Mouse (Mus musculus): ENCODE results near the gene Slc39a11. TPM values are rescaled to one million over a fixed set of nuclear protein-coding genes. Genes with fewer than 3 reads are reported as not detected.

The Slc39a11 gene
- total and polyA plus RNA-seq, 2 experiments from 2014 or later: 40.4 to 62.5 TPM

GRCm38 (mm10) chr11:113538406-113538917 lies 111.4 kb downstream of the Slc39a11 start:
- WGBS: 97% methylated on average over 4 of the region's 4 CpGs
- no peak for DNase-seq (ENCODE audit: low spot score)
- H3K9ac ChIP-seq (replicated peaks; ENCODE audit: low read length, poor library complexity, severe bottlenecking): no peak overlapping the region
- H3K4me1 ChIP-seq (ENCODE audit: insufficient read depth, low read length): no peaks in the 10 kb centered on the region
- no peaks in the 10 kb centered on the region for H3K36me3 ChIP-seq (ENCODE audit: insufficient read depth, low read length)
- no peak overlapping the region for H3K4me3 ChIP-seq (ENCODE audit: low read depth, low read length)
- TF ChIP-seq CTCF (IDR thresholded peaks at IDR 0.05): no peak
- no peaks in the 10 kb centered on the region for H3K27me3 ChIP-seq (ENCODE audit: insufficient read depth, low read length)
- no peak for ATAC-seq (ENCODE audit: low FRiP score)
- H3K9me3 ChIP-seq (ENCODE audit: low read length): no peaks in the 10 kb centered on the region
- H3K4me2 ChIP-seq (ENCODE audit: low read depth, low read length, poor library complexity, severe bottlenecking): no peak overlapping the region
- H3K27ac ChIP-seq (ENCODE audit: low read depth, low read length): no peak overlapping the region

GRCm38 (mm10) chr11:113537715-113538114 lies 112.2 kb downstream of the Slc39a11 start:
- H3K4me3 ChIP-seq (ENCODE audit: low read depth, low read length): no peak overlapping the region
- no peaks in the 10 kb centered on the region for H3K4me1 ChIP-seq (ENCODE audit: insufficient read depth, low read length)
- no peaks in the 10 kb centered on the region for H3K9me3 ChIP-seq (ENCODE audit: low read length)
- H3K9ac ChIP-seq (replicated peaks; ENCODE audit: low read length, poor library complexity, severe bottlenecking): no peak overlapping the region
- DNase-seq (ENCODE audit: low spot score) (no peak), ATAC-seq (ENCODE audit: low FRiP score) (no peak)
- H3K27me3 ChIP-seq (ENCODE audit: insufficient read depth, low read length): no peaks in the 10 kb centered on the region
- no peak overlapping the region for H3K4me2 ChIP-seq (ENCODE audit: low read depth, low read length, poor library complexity, severe bottlenecking)
- TF ChIP-seq CTCF (IDR thresholded peaks at IDR 0.05): no peak
- no peaks in the 10 kb centered on the region for H3K36me3 ChIP-seq (ENCODE audit: insufficient read depth, low read length)
- no peak overlapping the region for H3K27ac ChIP-seq (ENCODE audit: low read depth, low read length)
- WGBS: 96% methylated on average over 7 of the region's 7 CpGs

- WGBS: 85% methylated on average over 8 of the region's 8 CpGs
- Histone ChIP-seq H3K4me2 (ENCODE audit: low read depth, low read length, poor library complexity, severe bottlenecking) (no peak overlapping the region), H3K9ac (replicated peaks; ENCODE audit: low read length, poor library complexity, severe bottlenecking) (no peak overlapping the region), H3K4me3 (ENCODE audit: low read depth, low read length) (no peak overlapping the region), H3K27me3 (ENCODE audit: insufficient read depth, low read length) (no peaks in the 10 kb centered on the region), H3K27ac (ENCODE audit: low read depth, low read length) (no peak overlapping the region), H3K9me3 (ENCODE audit: low read length) (no peaks in the 10 kb centered on the region), H3K4me1 (ENCODE audit: insufficient read depth, low read length) (no peaks in the 10 kb centered on the region), H3K36me3 (ENCODE audit: insufficient read depth, low read length) (no peaks in the 10 kb centered on the region)
- DNase-seq (ENCODE audit: low spot score) (no peak), ATAC-seq (ENCODE audit: low FRiP score) (no peak)
- TF ChIP-seq CTCF (IDR thresholded peaks at IDR 0.05): no peak
Observed at GRCm38 (mm10) chr11:113537199-113537586, 112.7 kb downstream of the Slc39a11 start.

GRCm38 (mm10) chr11:113536308-113537198 lies 113.3 kb downstream of the Slc39a11 start:
- WGBS: 87% methylated on average over 16 of the region's 16 CpGs
- ATAC-seq (ENCODE audit: low FRiP score): no peak
- Histone ChIP-seq H3K4me1 (ENCODE audit: insufficient read depth, low read length) (no peaks in the 10 kb centered on the region), H3K27me3 (ENCODE audit: insufficient read depth, low read length) (no peaks in the 10 kb centered on the region), H3K27ac (ENCODE audit: low read depth, low read length) (no peak overlapping the region), H3K36me3 (ENCODE audit: insufficient read depth, low read length) (no peaks in the 10 kb centered on the region), H3K4me3 (ENCODE audit: low read depth, low read length) (no peak overlapping the region), H3K4me2 (ENCODE audit: low read depth, low read length, poor library complexity, severe bottlenecking) (no peak overlapping the region), H3K9me3 (ENCODE audit: low read length) (no peaks in the 10 kb centered on the region), H3K9ac (replicated peaks; ENCODE audit: low read length, poor library complexity, severe bottlenecking) (no peak overlapping the region)
- no peak for TF ChIP-seq CTCF (IDR thresholded peaks at IDR 0.05)
- DNase-seq (ENCODE audit: low spot score): no peak

GRCm38 (mm10) chr11:113534341-113534740 lies 115.5 kb downstream of the Slc39a11 start:
- 83% methylated on average over 11 of the region's 11 CpGs for WGBS
- H3K4me3 ChIP-seq (ENCODE audit: low read depth, low read length): no peak overlapping the region
- no peaks in the 10 kb centered on the region for H3K27me3 ChIP-seq (ENCODE audit: insufficient read depth, low read length)
- H3K27ac ChIP-seq (ENCODE audit: low read depth, low read length): no peak overlapping the region
- no peaks in the 10 kb centered on the region for H3K36me3 ChIP-seq (ENCODE audit: insufficient read depth, low read length)
- DNase-seq (ENCODE audit: low spot score): no peak
- no peak overlapping the region for H3K9ac ChIP-seq (replicated peaks; ENCODE audit: low read length, poor library complexity, severe bottlenecking)
- ATAC-seq (ENCODE audit: low FRiP score): no peak
- H3K4me1 ChIP-seq (ENCODE audit: insufficient read depth, low read length): no peaks in the 10 kb centered on the region
- TF ChIP-seq CTCF (IDR thresholded peaks at IDR 0.05): no peak
- no peaks in the 10 kb centered on the region for H3K9me3 ChIP-seq (ENCODE audit: low read length)
- H3K4me2 ChIP-seq (ENCODE audit: low read depth, low read length, poor library complexity, severe bottlenecking): no peak overlapping the region

- peak; percentile 54 for DNase-seq (ENCODE audit: low spot score)
- Histone ChIP-seq H3K4me3 (ENCODE audit: low read depth, low read length) (no peak overlapping the region), H3K27ac (ENCODE audit: low read depth, low read length) (no peak overlapping the region), H3K9me3 (ENCODE audit: low read length) (no peaks in the 10 kb centered on the region), H3K36me3 (ENCODE audit: insufficient read depth, low read length) (no peaks in the 10 kb centered on the region), H3K27me3 (ENCODE audit: insufficient read depth, low read length) (no peaks in the 10 kb centered on the region), H3K4me1 (ENCODE audit: insufficient read depth, low read length) (no peaks in the 10 kb centered on the region), H3K4me2 (ENCODE audit: low read depth, low read length, poor library complexity, severe bottlenecking) (no peak overlapping the region), H3K9ac (replicated peaks; ENCODE audit: low read length, poor library complexity, severe bottlenecking) (no peak overlapping the region)
- WGBS: 49% methylated on average over 7 of the region's 7 CpGs
- TF ChIP-seq CTCF (IDR thresholded peaks at IDR 0.05): no peak
- no peak for ATAC-seq (ENCODE audit: low FRiP score)
Observed at GRCm38 (mm10) chr11:113533931-113534330, 115.9 kb downstream of the Slc39a11 start.

Data from midbrain, postnatal 0 days (tissue).